Mouse (Mus musculus) testis, adult 2 months (tissue): ENCODE measurements around the gene Tfeb.
A peak's percentile ranks its signal among the peaks of the same experiment; 100 is the strongest.

Source experiments
- CTCF ChIP-seq: fragments of 200-500 bp; IDR thresholded peaks from 2 replicates; pipeline ENCODE4 v1.5.1; 2012; ENCODE audit warnings: low read depth, mild to moderate bottlenecking, inconsistent platforms, low read length, moderate library complexity; ENCODE audit not compliant: control insufficient read depth, insufficient read depth, insufficient replicate concordance
- POLR2A ChIP-seq: fragments of 200-500 bp; IDR thresholded peaks from 2 replicates; pipeline ENCODE4 v1.6.1; 2012; ENCODE audit warnings: low read depth, mild to moderate bottlenecking, inconsistent platforms, low read length, moderate library complexity; ENCODE audit not compliant: control insufficient read depth

- TF ChIP-seq CTCF, result no peak
- TF ChIP-seq POLR2A, result 0 out of 2 replicates have a peak, but pooled peaks have one; percentile 22
Observed at GRCm38 (mm10) chr17:47701793-47702192, 35.0 kb upstream of the Tfeb start.
